Mouse (Mus musculus): Measurements from ENCODE around the gene 1700016K19Rik. TPM values are rescaled to one million over a fixed set of nuclear protein-coding genes. Genes with fewer than 3 reads are reported as not detected.
"Not testable (repeated sequence)": the region's sequence is repeated elsewhere in the genome, so short reads cannot be mapped to it uniquely, and the experiment has no call there.

Gene 1700016K19Rik
- total RNA-seq, 1 experiment from 2014 or later, result not detected

- no peak for DNase-seq
These were observed 15.1 kb upstream of the 1700016K19Rik start for GRCm38 (mm10) chr11:75984581-75984980.

DNA sequence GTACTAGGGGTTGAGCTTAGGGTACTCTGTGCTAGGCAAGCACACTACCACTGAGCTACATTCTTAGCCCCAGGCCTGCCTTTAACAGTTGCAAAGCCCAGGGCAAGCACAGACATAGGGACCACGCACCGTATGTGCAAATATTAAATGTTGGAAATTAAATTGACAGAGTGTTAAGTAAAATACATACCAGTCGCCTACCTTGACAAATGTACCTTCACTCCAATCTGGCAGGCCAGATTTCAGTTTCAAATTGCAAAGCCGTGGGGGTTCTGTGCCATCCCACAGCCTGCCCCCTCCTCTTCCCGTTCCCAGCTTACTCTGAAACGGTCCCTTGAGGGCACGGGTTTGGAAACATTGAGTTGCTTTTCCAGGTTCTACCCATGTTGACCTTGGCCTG lies 13.8 kb upstream of the 1700016K19Rik start:
- DNase-seq, result no peak

DNA sequence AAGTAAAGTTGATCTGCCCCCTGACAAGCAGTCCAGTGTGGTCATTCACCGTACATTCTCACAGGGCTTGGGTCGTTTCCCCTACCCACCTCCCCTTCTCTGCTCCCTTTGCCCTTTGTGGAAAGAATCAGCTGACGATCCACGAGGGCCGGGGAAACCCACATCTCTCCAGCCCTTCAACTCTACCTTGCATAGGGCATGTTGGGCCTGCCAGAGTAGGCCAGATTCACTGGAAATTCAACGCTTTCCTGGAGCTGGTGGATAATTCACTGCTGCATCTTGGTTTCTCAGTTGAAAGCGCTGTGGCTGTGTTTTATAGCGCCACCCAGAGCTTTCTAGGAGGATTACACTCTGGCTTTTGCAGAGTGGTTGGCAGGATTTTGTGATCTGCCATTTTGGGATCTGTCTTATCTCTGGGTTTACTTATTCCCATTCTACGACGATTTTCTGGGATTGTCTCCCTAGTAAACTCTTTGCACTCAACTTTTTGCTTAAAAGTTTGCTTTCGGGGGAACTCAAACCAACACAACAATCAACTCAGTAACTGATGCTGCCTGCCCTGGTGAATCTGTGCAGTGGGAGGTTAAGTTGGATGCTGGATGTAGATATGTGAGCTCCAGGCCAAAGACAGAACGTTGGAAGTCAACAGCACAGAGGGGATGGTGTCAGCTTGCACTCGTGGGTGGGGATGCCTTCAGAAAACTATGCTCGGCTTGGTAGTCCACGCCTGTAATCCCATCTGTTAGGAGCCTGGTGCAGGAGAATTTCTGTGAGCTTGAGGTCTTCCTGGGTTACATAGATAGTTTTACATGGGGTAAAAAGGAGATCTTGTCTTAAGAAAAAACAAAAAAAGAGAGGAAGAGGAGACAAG lies 8.5 kb upstream of the 1700016K19Rik start:
- no peak for DNase-seq

GRCm38 (mm10) chr11:75991911-75992310 lies 7.8 kb upstream of the 1700016K19Rik start:
- no peak for DNase-seq

- DNase-seq, result no peak
These were observed 7.2 kb upstream of the 1700016K19Rik start for GRCm38 (mm10) chr11:75992481-75992880.

DNA sequence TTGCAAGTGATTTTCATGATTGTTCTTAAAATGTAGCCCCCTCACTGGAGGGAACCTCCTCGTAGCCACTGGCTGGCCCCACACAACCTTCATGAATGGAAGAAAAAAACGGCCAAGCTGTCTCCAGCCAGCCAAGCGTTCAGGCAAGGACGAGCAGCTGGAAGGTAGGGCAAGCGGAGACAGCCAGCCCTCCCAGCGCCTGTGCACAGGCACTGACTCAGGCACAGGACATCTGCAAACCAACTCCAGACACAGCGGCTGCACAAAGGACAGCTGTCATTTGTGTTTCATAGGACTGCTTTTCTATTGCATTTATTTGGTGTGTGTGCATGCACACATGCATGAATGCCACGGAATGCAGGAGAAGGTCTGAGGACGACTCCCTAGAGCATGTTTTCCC lies 5.4 kb upstream of the 1700016K19Rik start:
- DNase-seq, result no peak

DNA sequence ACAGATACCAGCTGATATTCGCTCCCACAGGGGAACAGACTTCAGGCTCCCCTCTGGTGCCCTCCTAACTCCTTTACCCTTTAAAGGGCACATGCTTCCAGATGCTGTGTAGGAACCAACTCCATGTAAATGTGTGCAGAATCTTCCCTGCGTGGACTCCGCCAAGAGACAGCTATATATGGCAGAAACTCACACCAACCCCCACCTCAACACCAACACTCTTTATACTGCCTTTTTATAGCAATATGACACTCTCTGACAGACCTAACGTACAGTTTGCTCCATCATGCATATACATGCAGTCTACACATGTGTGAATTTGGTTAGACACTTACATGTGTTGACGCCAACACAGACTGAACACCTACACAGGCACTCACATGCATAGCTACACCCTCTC lies 989 bp downstream of the 1700016K19Rik start:
- DNase-seq, result no peak

DNA sequence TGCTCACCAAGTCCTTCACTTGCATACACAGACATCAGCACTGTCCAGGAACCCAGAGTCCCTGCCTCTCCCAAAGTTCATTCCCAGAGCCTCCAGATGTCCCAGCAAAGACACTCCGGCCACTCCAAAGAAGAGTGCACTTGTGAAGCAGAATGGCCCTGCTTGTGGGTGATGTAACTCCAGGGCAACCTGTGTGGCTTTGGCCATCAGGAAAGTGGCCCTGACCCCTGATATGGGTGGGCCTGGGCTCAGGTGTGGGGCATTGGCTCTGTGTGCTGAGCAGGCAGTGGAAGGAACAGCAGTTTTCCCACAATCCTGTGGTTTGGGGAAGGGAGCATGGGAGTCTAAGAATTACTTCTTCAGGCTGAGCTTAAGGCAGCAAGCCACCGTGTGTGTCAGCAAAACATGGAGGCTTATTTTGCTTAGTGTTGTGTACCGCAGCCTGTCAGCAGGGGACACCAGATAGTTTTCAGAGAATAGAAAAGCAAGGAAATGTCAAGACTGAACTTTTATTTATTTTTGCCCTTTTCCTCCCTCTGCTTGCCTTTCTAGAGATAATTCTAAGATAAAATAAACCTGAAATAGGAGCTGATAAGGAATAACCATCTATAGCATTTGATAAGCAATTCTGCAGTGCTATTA lies 1.6 kb downstream of the 1700016K19Rik start:
- peak; percentile 26 for DNase-seq

- not testable (repeated sequence) for DNase-seq
These were observed 4.6 kb downstream of the 1700016K19Rik start for GRCm38 (mm10) chr11:76004276-76004675.

DNA sequence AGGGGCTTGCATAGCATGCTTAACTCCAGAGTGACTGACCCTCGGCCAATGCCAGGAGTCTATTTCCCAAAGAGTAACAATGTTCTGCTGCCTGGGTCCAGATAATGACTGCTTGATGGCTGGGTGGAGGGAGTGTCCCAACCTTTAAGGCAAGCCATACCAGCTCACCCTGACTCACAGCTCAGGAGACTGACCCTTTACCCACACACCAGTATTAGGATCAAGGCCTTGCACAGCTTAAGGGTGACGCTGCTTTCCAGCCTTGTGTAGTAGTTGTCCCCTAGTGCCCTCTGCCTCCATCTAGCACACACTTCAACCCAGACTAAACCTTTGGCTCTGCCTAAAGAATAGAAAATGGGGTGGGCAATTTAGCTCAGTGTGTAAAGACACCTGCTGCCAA lies 8.4 kb downstream of the 1700016K19Rik start:
- DNase-seq, result no peak

DNA sequence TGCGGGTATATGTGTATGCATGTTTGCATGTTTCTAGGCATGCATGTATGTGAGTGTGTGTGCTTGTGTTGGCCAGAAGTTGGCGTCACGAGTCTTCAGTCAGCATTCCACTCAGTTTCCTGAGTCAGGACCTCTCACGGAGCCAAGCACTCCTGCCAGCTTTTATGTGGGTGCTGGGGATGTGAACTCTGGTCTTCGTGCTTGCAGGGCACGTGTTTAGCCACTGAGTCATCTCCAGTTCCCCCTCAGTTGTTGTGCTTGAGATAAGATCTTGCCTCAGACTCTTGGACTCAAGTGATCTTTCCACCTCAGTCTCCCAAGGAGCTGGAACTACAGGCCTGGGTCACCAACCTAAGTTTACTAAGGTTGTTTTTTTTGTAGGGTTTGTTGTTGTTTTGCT lies 9.4 kb downstream of the 1700016K19Rik start:
- DNase-seq, result no peak

GRCm38 (mm10) chr11:76010838-76011624 lies 11.3 kb downstream of the 1700016K19Rik start:
- no peak for DNase-seq

GRCm38 (mm10) chr11:76015251-76015650 lies 15.5 kb downstream of the 1700016K19Rik start:
- no peak for DNase-seq

DNA sequence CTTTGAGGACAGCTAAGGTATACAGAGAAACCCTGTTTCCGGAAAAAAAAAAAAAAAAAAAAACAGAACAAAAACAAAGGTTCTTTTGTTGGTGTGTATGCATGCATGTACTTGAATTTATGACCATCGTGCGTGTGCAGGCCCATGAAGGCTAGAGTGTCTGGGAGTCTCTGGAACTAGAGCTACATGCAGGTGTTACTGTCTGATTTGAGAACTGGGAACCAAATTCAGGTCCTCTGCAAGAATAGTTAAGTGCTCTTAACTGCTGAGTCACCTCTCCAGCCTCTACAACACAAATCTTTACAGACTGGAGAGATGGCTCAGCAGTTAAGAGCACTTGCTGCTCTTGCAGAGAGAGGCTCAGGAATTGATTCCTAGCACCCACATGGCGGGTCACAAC lies 16.1 kb downstream of the 1700016K19Rik start:
- no peak for DNase-seq

GRCm38 (mm10) chr11:76019879-76020278 lies 20.2 kb downstream of the 1700016K19Rik start:
- no peak for DNase-seq

- peak; percentile 53 for DNase-seq
These were observed 21.2 kb downstream of the 1700016K19Rik start for GRCm38 (mm10) chr11:76020916-76021315.

GRCm38 (mm10) chr11:76025080-76025583 lies 25.4 kb downstream of the 1700016K19Rik start:
- no peak for DNase-seq

- no peak for DNase-seq
These were observed 26.9 kb downstream of the 1700016K19Rik start for GRCm38 (mm10) chr11:76026527-76027138.

DNA sequence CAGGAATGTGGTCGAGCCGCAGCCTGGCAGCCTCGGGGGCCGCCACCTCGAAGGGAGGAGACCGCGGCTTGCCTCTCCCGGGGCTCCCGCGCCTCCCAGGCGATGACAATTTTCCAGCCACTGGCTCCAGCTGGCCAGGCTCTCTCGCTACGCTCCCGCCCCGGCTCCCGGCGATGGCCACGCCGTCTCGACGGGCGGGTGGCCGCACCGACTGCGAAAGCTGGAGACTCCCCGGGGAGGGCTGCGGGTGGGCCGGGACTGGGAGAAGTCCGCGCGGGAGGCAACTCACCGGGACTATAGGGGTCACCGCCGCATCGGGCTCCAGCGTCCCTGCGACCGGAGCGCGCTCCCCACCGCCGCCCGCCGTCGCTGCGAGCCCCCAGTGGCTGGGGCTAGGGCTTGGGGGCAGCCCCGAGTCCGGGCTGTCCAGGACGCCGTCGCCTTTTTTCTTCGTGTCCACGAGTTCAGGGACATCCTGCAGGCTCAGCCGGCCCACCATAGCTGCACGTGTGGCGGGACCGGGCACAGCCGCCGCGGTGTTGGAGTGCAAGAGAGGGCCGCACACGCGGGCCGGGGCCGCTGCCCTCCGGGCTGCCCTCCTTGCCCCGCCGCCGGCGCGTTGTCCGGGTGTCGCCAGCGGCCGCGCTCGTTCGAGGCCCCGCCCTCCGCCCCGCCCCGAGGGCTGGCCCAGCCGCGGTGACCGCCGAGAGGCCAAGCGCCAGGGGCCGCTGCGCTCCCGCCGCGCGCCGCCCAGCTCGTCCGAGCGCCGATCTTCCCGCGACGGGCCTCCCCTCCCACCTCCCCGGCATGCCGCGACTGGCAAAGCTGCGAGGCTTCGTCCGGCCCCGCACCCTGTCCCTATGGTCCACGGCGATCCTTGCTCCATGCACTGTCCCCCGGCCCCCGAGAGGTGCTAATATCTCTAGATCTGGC lies 27.7 kb downstream of the 1700016K19Rik start, which contains the start of gene Rflnb:
Rflnb (minus strand) TSS at position 644 of the 933 bp plus-strand sequence.
- DNase-seq, result peak; percentile 96

- peak; percentile 54 for DNase-seq
These were observed 28.4 kb downstream of the 1700016K19Rik start for GRCm38 (mm10) chr11:76028072-76028465.

GRCm38 (mm10) chr11:76033359-76033758 lies 33.6 kb downstream of the 1700016K19Rik start:
- no peak for DNase-seq
